Mouse (Mus musculus): Measurements from ENCODE around the gene Rbbp4. TPM values are rescaled to one million over a fixed set of nuclear protein-coding genes. Genes with fewer than 3 reads are reported as not detected.
A peak's percentile ranks its signal among the peaks of the same experiment; 100 is the strongest.

Gene Rbbp4
- polyA plus RNA-seq, 1 experiment from 2014 or later, result 153 TPM

DNA sequence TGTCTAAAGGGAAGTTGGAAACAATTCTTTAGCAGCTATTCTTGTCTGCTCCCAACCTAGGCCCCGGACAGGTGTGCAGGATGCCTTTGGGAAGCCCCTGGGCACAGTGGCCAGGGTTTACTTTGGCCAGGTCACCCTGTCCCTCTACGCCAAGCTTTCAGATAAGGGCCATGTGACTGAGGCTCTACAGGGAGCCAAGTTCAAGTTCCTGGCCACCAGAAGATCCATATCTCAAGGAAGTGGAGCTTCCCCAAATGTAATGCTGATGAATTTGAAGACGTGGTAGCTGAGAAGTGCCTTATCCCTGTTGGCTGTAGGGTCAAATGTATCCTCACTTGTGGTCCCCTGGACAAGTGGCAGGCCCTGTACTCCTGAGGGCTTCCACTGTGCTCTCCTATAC, 44.6 kb upstream of the Rbbp4 start:
- Histone ChIP-seq H3K4me1 (replicated peaks; ENCODE audit: control insufficient read depth, insufficient read depth) (no peaks in the 10 kb centered on the region), H3K4me3 (ENCODE audit: low read depth, low read length) (no peak overlapping the region), H3K9ac (ENCODE audit: low read length) (no peak overlapping the region), H3K27me3 (ENCODE audit: control insufficient read depth, insufficient read depth, low read length) (no peaks in the 10 kb centered on the region), H3K9me3 (ENCODE audit: control insufficient read depth, low read length) (no peaks in the 10 kb centered on the region), H3K27ac (replicated peaks) (no peak overlapping the region), H3K4me2 (replicated peaks; ENCODE audit: low read depth) (no peak overlapping the region), H3K36me3 (ENCODE audit: control insufficient read depth, insufficient read depth, low read length) (no peaks in the 10 kb centered on the region)
- TF ChIP-seq EP300 (optimal IDR thresholded peaks at IDR 0.05) (no peak), CTCF (IDR thresholded peaks at IDR 0.05; ENCODE audit: low read depth) (no peak)
- DNase-seq (ENCODE audit: low spot score), result no peak
- no peak for ATAC-seq (ENCODE audit: low FRiP score, low TSS enrichment)
- 81% methylated on average over 3 of the region's 3 CpGs for WGBS

DNA sequence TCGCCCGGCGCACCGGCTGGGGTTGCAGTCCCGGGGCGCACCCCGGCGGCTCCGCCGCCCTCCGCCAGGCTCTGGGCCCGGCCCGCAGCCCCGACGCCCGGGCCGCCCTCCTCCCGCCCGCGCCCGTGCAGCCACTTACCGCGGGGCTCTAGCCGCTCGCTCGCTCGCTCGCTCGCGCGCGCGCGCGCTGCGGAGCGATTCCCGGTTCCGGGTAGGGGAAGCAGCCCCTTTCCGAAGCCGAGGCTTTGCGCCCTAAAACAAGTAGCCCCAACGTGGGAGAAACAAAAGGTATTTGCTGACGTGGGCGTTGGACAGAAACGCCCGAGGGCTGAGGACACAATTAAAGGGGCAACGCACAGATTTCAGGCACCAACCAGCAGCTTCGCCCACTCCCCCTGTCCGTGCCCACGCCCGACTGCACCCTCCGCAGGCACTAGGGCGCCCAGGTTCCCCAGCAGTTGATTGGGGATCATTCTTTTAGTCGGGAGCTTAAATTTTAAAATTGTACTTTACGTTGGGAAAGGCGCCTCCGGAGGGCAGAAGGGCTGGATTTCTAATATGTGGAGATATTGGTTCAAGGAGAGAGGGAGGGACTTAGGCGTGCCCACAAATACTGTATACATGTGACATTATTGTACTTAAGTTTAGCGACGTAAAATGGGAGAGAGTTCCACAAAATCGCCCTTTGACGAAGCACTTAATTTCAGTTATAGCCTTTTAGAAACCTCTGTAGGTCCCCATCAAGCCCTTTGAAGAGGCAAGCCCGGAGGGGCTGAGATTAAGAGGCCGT, 42.6 kb upstream of the Rbbp4 start, which contains the start of gene Zbtb8a:
TSS of gene Zbtb8a (minus strand) at position 516 of the 790 bp plus-strand sequence.
- Histone ChIP-seq H3K9ac (ENCODE audit: low read length) (peak within 1 kb of the TSS; percentile 98), H3K4me1 (replicated peaks; ENCODE audit: control insufficient read depth, insufficient read depth) (no peaks in the 10 kb centered on the region), H3K36me3 (ENCODE audit: control insufficient read depth, insufficient read depth, low read length) (no peaks in the 10 kb centered on the region), H3K27ac (replicated peaks) (peak within 1 kb of the TSS; percentile 98), H3K9me3 (ENCODE audit: control insufficient read depth, low read length) (no peaks in the 10 kb centered on the region), H3K27me3 (ENCODE audit: control insufficient read depth, insufficient read depth, low read length) (no peaks in the 10 kb centered on the region), H3K4me2 (replicated peaks; ENCODE audit: low read depth) (peak within 1 kb of the TSS; percentile 76), H3K4me3 (ENCODE audit: low read depth, low read length) (peak within 1 kb of the TSS; percentile 87)
- peak; percentile 61 for ATAC-seq (ENCODE audit: low FRiP score, low TSS enrichment)
- 2% methylated on average over 59 of the region's 65 CpGs for WGBS
- DNase-seq (ENCODE audit: low spot score), result peak; percentile 77
- TF ChIP-seq EP300 (optimal IDR thresholded peaks at IDR 0.05) (no peak), CTCF (IDR thresholded peaks at IDR 0.05; ENCODE audit: low read depth) (peak; percentile 43)

DNA sequence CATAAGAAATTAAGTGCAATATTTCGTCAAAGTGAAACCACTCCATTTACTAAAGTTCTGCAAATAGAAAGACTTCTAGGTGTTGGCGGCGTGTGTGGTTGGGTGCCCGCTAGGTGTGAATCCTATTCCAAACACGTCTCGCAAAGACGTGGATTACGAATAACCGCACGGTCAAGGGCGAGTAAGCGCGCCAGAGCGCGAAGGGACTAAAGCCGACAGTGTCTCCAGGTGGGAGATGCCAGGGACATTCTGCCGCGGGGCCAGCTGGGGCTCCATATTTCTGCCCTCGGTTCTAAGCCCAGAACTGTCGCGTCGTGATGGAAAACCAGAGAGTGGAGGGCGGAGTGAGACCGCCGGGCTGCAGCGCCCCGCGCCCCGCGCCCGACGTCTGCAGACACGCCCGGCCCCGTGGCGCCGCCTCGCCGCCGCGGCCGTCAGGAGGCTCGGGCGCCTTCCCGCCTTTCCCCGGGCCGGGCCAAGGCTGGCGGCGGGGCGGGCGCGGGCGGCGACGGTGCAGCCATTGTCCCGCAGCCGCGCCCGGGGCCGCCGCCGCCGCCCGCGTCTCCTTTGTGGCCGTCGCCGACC, 41.9 kb upstream of the Rbbp4 start:
- Histone ChIP-seq H3K4me3 (ENCODE audit: low read depth, low read length) (peak overlapping the region; percentile 87), H3K9me3 (ENCODE audit: control insufficient read depth, low read length) (no peaks in the 10 kb centered on the region), H3K27me3 (ENCODE audit: control insufficient read depth, insufficient read depth, low read length) (no peaks in the 10 kb centered on the region), H3K9ac (ENCODE audit: low read length) (peak overlapping the region; percentile 98), H3K4me2 (replicated peaks; ENCODE audit: low read depth) (peak overlapping the region; percentile 76), H3K36me3 (ENCODE audit: control insufficient read depth, insufficient read depth, low read length) (no peaks in the 10 kb centered on the region), H3K4me1 (replicated peaks; ENCODE audit: control insufficient read depth, insufficient read depth) (no peaks in the 10 kb centered on the region), H3K27ac (replicated peaks) (peak overlapping the region; percentile 98)
- 0% methylated on average over 36 of the region's 68 CpGs for WGBS
- TF ChIP-seq CTCF (IDR thresholded peaks at IDR 0.05; ENCODE audit: low read depth) (peak; percentile 7; the same call in 1 of the 2 replicates), EP300 (optimal IDR thresholded peaks at IDR 0.05) (no peak)
- DNase-seq (ENCODE audit: low spot score) (peak; percentile 64), ATAC-seq (ENCODE audit: low FRiP score, low TSS enrichment) (peak; percentile 53; the same call in 1 of the 2 replicates)

DNA sequence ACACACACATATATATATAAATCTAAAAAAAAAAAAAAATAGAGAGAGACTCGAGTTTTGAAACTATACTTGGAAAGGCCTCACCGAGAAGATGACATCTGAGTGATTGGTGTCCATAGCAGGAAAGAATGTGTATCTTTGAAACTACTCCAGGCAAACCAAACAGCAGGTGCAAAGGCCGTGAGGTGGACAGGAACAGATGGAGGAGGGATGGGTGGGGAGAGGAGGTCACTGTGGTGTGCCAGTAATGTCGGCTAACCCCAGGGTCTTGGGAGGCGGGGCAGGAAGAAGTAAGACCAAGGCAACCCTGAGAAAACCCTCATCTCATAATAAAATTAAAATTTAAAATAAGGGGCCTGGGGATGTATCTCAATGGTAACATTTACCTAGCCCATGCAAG, 40.7 kb upstream of the Rbbp4 start:
- Histone ChIP-seq H3K36me3 (ENCODE audit: control insufficient read depth, insufficient read depth, low read length) (no peaks in the 10 kb centered on the region), H3K9me3 (ENCODE audit: control insufficient read depth, low read length) (no peaks in the 10 kb centered on the region), H3K4me3 (ENCODE audit: low read depth, low read length) (no peak overlapping the region), H3K27ac (replicated peaks) (no peak overlapping the region), H3K4me2 (replicated peaks; ENCODE audit: low read depth) (no peak overlapping the region), H3K9ac (ENCODE audit: low read length) (no peak overlapping the region), H3K4me1 (replicated peaks; ENCODE audit: control insufficient read depth, insufficient read depth) (no peaks in the 10 kb centered on the region), H3K27me3 (ENCODE audit: control insufficient read depth, insufficient read depth, low read length) (no peaks in the 10 kb centered on the region)
- TF ChIP-seq EP300 (optimal IDR thresholded peaks at IDR 0.05), result no peak
- TF ChIP-seq CTCF (IDR thresholded peaks at IDR 0.05; ENCODE audit: low read depth), result no peak
- DNase-seq (ENCODE audit: low spot score), result no peak
- WGBS, result 70% methylated on average over 5 of the region's 5 CpGs
- ATAC-seq (ENCODE audit: low FRiP score, low TSS enrichment), result no peak

- 44% methylated on average over 6 of the region's 6 CpGs for WGBS
- H3K4me3 ChIP-seq (ENCODE audit: low read depth, low read length), result no peak overlapping the region
- no peak overlapping the region for H3K9ac ChIP-seq (ENCODE audit: low read length)
- no peaks in the 10 kb centered on the region for H3K27me3 ChIP-seq (ENCODE audit: control insufficient read depth, insufficient read depth, low read length)
- ATAC-seq (ENCODE audit: low FRiP score, low TSS enrichment), result no peak
- no peaks in the 10 kb centered on the region for H3K36me3 ChIP-seq (ENCODE audit: control insufficient read depth, insufficient read depth, low read length)
- no peak for DNase-seq (ENCODE audit: low spot score)
- peak overlapping the region; percentile 66 for H3K27ac ChIP-seq (replicated peaks)
- no peaks in the 10 kb centered on the region for H3K9me3 ChIP-seq (ENCODE audit: control insufficient read depth, low read length)
- no peak overlapping the region for H3K4me2 ChIP-seq (replicated peaks; ENCODE audit: low read depth)
- TF ChIP-seq EP300 (optimal IDR thresholded peaks at IDR 0.05) (no peak), CTCF (IDR thresholded peaks at IDR 0.05; ENCODE audit: low read depth) (no peak)
- H3K4me1 ChIP-seq (replicated peaks; ENCODE audit: control insufficient read depth, insufficient read depth), result no peaks in the 10 kb centered on the region
These were observed 39.8 kb upstream of the Rbbp4 start for GRCm38 (mm10) chr4:129375000-129375399.
